Mouse (Mus musculus) hindbrain, embryonic 12.5 days (tissue): ENCODE results near the gene Usp25. TPM values are rescaled to one million over a fixed set of nuclear protein-coding genes. Genes with fewer than 3 reads are reported as not detected.

Experiments
- ATAC-seq: fragments of 200-750 bp; cut with Nextera tagmentation; 2 replicates; pipeline ENCODE4 v1.8.0; 2017; ENCODE audit warnings: moderate TSS enrichment; ENCODE audit not compliant: low FRiP score
- H3K27ac ChIP-seq: fragments of 300-500 bp; sonication (generic); 2 replicates; pipeline ENCODE4 v1.5.1; 2016; ENCODE audit warnings: mild to moderate bottlenecking
- H3K27me3 ChIP-seq: fragments of 300-500 bp; sonication (generic); 2 replicates; pipeline ENCODE4 v1.6.1; 2016; ENCODE audit warnings: mild to moderate bottlenecking
- H3K36me3 ChIP-seq: fragments of 300-500 bp; sonication (generic); 2 replicates; pipeline ENCODE4 v1.6.1; 2016; ENCODE audit warnings: mild to moderate bottlenecking
- H3K4me1 ChIP-seq: fragments of 300-500 bp; sonication (generic); 2 replicates; pipeline ENCODE4 v1.6.1; 2016
- H3K4me2 ChIP-seq: fragments of 300-500 bp; sonication (generic); replicated peaks from 2 replicates; pipeline ENCODE4 v1.6.1; 2016; ENCODE audit warnings: mild to moderate bottlenecking
- H3K4me3 ChIP-seq: fragments of 300-500 bp; sonication (generic); 2 replicates; pipeline ENCODE4 v1.5.1; 2016; ENCODE audit warnings: mild to moderate bottlenecking
- H3K9ac ChIP-seq: fragments of 300-500 bp; sonication (generic); 2 replicates; pipeline ENCODE4 v1.6.1; 2016; ENCODE audit warnings: mild to moderate bottlenecking, moderate library complexity
- H3K9me3 ChIP-seq: fragments of 300-500 bp; sonication (generic); replicated peaks from 2 replicates; pipeline ENCODE4 v1.6.1; 2016; ENCODE audit warnings: mild to moderate bottlenecking
- WGBS: fragments of 180-500 bp; shearing (Covaris S2); methylation state at CpG from one replicate; pipeline ENCODE4 v1.1.7; 2016; 5-methylcytosine and 5-hydroxymethylcytosine counted together
- polyA plus RNA-seq: library from polyadenylated mRNA; unstranded; fragments of >200 nt; fragmentation: Nextera tagmentation; extraction: Ambion mirVana; gene quantifications from 2 replicates; pipeline ENCODE4 v1.2.1, GENCODE M21; 2016

The Usp25 gene
- polyA plus RNA-seq, result 21.0 and 24.3 TPM in 2 replicates

GRCm38 (mm10) chr16:77013427-77014320 is at the start of gene Usp25:
Gene Usp25 (plus strand): TSS chr16:77013706.
- peak within 1 kb of the TSS; percentile 91 for H3K9ac ChIP-seq
- H3K36me3 ChIP-seq, result no peaks in the 10 kb centered on the region
- no peaks in the 10 kb centered on the region for H3K9me3 ChIP-seq
- ATAC-seq, result peak; percentile 95
- WGBS, result under 1% methylated on average over 93 of the region's 126 CpGs
- no peaks in the 10 kb centered on the region for H3K27me3 ChIP-seq
- peaks cover 15% of the 10 kb centered on the region for H3K4me1 ChIP-seq
- peak within 1 kb of the TSS; percentile 58 for H3K4me2 ChIP-seq
- H3K27ac ChIP-seq, result peak within 1 kb of the TSS; percentile 83
- H3K4me3 ChIP-seq, result peak within 1 kb of the TSS; percentile 85

GRCm38 (mm10) chr16:76967593-76968275 is 45.8 kb upstream of the Usp25 start:
- Histone ChIP-seq H3K9ac (no peak overlapping the region), H3K4me1 (no peaks in the 10 kb centered on the region), H3K27ac (no peak overlapping the region), H3K4me2 (no peak overlapping the region), H3K36me3 (no peaks in the 10 kb centered on the region), H3K9me3 (no peaks in the 10 kb centered on the region), H3K4me3 (no peak overlapping the region), H3K27me3 (no peaks in the 10 kb centered on the region)
- WGBS, result 88% methylated on average over 3 of the region's 3 CpGs
- no peak for ATAC-seq

GRCm38 (mm10) chr16:76971211-76971610 is 42.3 kb upstream of the Usp25 start:
- WGBS, result 32% methylated on average over 5 of the region's 5 CpGs
- no peaks in the 10 kb centered on the region for H3K9me3 ChIP-seq
- H3K4me1 ChIP-seq, result no peaks in the 10 kb centered on the region
- no peak overlapping the region for H3K4me3 ChIP-seq
- ATAC-seq, result no peak
- no peaks in the 10 kb centered on the region for H3K27me3 ChIP-seq
- no peaks in the 10 kb centered on the region for H3K36me3 ChIP-seq
- no peak overlapping the region for H3K4me2 ChIP-seq
- no peak overlapping the region for H3K27ac ChIP-seq
- H3K9ac ChIP-seq, result no peak overlapping the region

GRCm38 (mm10) chr16:76976787-76977430 is 36.6 kb upstream of the Usp25 start:
- H3K9ac ChIP-seq, result no peak overlapping the region
- no peak for ATAC-seq
- no peak overlapping the region for H3K4me3 ChIP-seq
- no peaks in the 10 kb centered on the region for H3K9me3 ChIP-seq
- no peaks in the 10 kb centered on the region for H3K4me1 ChIP-seq
- H3K27ac ChIP-seq, result no peak overlapping the region
- 78% methylated on average over 5 of the region's 5 CpGs for WGBS
- no peaks in the 10 kb centered on the region for H3K27me3 ChIP-seq
- H3K36me3 ChIP-seq, result no peaks in the 10 kb centered on the region
- no peak overlapping the region for H3K4me2 ChIP-seq

DNA sequence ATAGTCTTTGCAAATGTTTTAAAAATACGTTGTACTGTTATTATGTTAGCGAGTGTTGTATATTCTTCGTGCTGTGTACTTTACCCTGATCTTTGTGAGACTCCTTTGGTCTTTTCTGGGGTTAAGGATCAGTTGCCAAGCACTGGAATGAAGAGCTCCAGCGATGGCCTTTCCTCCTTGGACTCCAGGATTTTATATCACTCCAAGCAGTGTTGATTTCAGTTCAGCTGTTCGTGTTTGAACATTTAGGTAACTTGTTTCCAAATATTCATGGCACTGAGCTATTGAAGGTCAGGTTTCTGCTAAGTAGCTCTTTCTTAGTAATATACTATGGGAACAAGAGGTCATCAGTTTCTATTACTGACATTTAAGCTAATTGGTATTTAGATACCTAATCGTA is 29.8 kb upstream of the Usp25 start:
- Histone ChIP-seq H3K4me3 (no peak overlapping the region), H3K9me3 (no peaks in the 10 kb centered on the region), H3K27me3 (no peaks in the 10 kb centered on the region), H3K4me1 (no peaks in the 10 kb centered on the region), H3K4me2 (no peak overlapping the region), H3K9ac (no peak overlapping the region), H3K27ac (no peak overlapping the region), H3K36me3 (no peaks in the 10 kb centered on the region)
- no peak for ATAC-seq
- 86% methylated on average over 6 of the region's 6 CpGs for WGBS

DNA sequence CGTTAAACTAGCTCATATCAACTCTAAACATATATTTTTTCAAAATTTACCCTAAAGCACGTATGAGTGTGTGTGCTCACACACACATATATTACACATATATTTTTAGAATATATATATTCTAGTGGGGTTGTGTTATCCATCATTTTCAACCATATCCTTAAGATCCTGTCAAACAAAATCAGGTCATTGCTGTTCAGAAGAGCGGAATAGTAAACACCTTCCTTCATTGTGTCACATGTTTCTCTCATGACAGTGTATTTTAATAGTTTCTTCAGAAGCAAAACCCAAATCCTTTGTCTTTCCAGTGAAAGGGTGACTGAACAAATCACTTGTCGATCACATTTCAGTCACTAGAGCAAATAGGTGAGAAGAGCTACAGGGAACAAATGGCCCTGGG is 25.8 kb upstream of the Usp25 start:
- WGBS, result 87% methylated on average over 4 of the region's 4 CpGs
- H3K27me3 ChIP-seq, result no peaks in the 10 kb centered on the region
- no peak for ATAC-seq
- H3K4me2 ChIP-seq, result no peak overlapping the region
- H3K36me3 ChIP-seq, result no peaks in the 10 kb centered on the region
- no peak overlapping the region for H3K4me3 ChIP-seq
- no peak overlapping the region for H3K9ac ChIP-seq
- H3K4me1 ChIP-seq, result no peaks in the 10 kb centered on the region
- no peaks in the 10 kb centered on the region for H3K9me3 ChIP-seq
- no peak overlapping the region for H3K27ac ChIP-seq

DNA sequence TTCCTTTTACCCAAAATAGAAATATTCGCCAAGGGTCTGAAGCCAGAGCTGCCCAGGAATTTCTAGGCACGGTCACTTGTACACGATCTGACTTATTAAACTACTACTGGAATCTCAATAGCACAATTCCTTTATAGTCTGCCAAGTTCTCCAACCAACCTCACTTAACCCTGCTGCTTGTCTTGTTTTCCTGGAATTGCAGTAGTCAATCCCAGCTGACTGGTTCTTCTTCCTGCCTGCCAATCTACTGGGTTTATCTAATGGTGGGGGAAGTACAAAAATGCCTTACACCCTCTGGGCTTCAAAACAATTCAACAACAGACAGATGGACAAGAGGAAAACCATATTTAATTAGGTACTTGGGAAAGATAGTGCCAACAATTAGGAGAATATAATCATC is 9.6 kb upstream of the Usp25 start:
- H3K4me1 ChIP-seq, result no peaks in the 10 kb centered on the region
- no peaks in the 10 kb centered on the region for H3K27me3 ChIP-seq
- H3K4me2 ChIP-seq, result no peak overlapping the region
- H3K9me3 ChIP-seq, result no peaks in the 10 kb centered on the region
- H3K9ac ChIP-seq, result no peak overlapping the region
- ATAC-seq, result no peak
- H3K4me3 ChIP-seq, result no peak overlapping the region
- H3K36me3 ChIP-seq, result no peaks in the 10 kb centered on the region
- H3K27ac ChIP-seq, result no peak overlapping the region
- 93% methylated on average over 3 of the region's 3 CpGs for WGBS

DNA sequence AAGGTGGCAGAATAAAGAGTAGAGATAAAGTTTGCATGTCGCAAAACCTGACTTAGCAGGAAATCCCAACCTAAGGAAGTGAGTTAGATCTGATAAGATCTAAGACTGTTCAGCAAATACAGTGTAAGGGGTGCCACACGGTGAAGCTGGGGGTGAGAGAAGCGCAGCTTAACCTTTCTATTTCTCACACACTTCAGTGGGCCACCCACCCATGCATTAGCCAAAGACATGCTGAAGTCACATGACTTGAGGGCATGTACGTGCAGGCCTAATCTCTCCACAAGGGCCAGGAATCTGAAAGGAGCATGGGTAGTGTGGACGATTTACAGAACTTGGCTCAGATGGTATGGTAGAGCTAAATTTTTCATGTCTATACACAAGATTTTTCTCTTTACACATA is 4.3 kb upstream of the Usp25 start:
- Histone ChIP-seq H3K9ac (no peak overlapping the region), H3K4me3 (no peak overlapping the region), H3K4me1 (no peaks in the 10 kb centered on the region), H3K4me2 (no peak overlapping the region), H3K9me3 (no peaks in the 10 kb centered on the region), H3K27ac (no peak overlapping the region), H3K27me3 (no peaks in the 10 kb centered on the region), H3K36me3 (no peaks in the 10 kb centered on the region)
- ATAC-seq, result no peak
- 82% methylated on average over 5 of the region's 5 CpGs for WGBS

DNA sequence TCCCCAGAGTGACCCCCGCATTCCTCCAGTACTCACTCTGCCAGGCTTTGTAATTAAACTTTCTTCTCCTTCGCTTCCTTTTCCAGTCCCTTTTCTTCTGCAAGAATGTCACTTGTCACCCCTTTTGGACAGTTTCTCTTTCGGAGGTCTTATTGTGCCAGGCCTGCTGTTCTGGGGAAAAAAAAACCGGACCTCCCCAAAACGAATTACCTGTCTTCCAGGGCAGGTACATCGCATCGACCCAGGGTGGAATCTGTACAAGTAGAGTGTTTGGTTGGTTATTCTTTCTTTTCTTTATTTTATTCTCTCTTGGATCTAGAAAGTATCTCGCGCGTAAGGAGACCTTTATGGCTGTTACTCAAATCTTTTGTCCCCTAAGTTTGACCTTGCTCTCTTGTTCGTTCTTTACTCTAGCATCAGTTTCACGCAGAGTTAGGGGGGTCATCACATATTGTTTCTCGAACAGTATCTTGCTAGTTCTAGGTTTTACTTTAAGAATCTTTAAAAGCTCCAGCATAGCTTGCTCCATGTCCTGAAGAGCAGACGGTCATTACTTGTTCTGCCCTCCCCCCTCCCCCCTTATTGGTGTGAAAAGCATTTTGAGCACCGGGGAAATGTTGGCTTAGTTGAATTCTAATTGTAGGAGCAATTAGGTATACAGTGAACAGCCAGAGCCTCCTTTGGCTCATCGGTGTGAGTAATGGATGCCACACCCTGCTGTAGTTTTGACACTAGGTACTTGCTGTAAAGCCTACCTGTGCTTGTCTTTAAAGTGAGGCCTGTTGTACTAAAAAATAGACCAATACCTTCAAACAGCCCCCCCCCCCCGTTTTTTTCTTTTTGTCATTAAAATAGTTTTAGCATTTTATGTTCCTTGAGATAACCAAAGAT is 1.1 kb downstream of the Usp25 start:
- no peak for ATAC-seq
- Histone ChIP-seq H3K9ac (peak overlapping the region; percentile 91), H3K4me3 (peak overlapping the region; percentile 85), H3K27me3 (no peaks in the 10 kb centered on the region), H3K36me3 (no peaks in the 10 kb centered on the region), H3K4me2 (peak overlapping the region; percentile 58), H3K27ac (peak overlapping the region; percentile 83), H3K4me1 (peaks cover 20% of the 10 kb centered on the region), H3K9me3 (no peaks in the 10 kb centered on the region)
- WGBS, result 2% methylated on average over 17 of the region's 17 CpGs

DNA sequence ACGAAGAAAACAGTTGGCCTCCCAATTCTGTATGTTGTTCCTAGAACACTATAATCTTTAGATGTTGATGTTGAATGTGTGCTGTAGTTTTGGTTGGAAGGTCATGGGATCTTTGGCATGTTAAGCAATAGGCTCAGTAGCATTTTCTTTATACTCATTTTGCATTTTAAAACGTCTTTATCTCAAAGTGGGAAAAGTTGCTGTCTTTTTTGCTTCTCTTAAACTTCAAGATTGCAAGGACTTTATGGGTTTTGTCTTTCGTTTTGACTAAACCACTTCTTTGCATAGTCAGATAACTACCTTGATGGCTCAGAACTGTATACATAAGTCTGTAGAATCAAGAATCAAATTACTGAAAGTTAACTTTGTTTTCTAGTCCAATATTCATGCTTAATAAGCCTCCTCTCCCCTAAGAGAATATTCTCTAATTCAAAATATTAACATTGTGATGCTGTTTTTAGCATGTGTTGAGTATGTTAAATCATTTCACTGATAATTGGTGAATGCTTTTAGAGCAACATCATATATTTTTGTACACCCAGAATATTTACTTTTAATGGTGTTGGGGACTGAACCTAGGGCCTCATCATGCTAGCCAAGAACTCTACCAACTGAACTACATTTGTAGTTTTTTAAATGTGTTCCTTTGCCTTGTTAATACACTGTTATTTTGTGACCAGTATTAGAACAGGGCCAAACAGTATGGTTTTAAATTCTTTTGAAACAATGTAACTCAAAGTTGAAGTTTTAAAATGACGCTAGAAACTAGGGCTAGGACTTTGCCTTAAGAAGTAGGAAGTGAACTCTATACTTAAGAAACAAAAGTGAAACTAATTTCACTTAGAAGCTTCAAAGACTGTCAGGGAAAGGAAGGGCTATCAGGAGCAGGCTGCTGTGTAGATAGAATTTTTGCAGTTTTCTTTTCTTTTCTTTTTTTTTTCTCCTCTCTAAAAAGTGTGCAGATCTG is 2.2 kb downstream of the Usp25 start:
- Histone ChIP-seq H3K27ac (no peak overlapping the region), H3K4me2 (peak overlapping the region; percentile 58), H3K36me3 (no peaks in the 10 kb centered on the region), H3K4me1 (peaks cover 28% of the 10 kb centered on the region), H3K9me3 (no peaks in the 10 kb centered on the region), H3K9ac (no peak overlapping the region), H3K27me3 (no peaks in the 10 kb centered on the region), H3K4me3 (peak overlapping the region; percentile 85; the same call in 1 of the 2 replicates)
- 59% methylated on average over 4 of the region's 4 CpGs for WGBS
- ATAC-seq, result no peak

DNA sequence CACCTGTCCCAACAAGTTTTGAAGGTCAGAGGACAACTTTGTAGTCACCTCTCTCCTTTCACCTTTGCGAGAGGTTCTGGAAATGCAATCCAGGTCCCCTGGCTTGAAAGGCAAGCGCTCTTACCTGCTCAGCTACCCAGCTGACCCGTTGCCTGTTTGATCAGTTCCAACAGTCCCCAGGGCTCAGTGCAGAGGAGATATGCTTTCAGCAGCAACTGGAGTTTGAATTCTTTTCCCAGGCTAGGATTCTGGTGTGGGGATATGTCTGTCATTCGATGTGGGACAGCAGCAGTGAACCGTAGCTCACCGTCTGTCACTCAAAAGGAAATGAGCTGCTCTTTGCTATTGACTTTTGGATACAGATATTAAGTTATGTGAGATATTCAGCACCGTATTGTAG is 4.4 kb downstream of the Usp25 start:
- peaks cover 28% of the 10 kb centered on the region for H3K4me1 ChIP-seq
- no peak overlapping the region for H3K4me3 ChIP-seq
- ATAC-seq, result no peak
- no peaks in the 10 kb centered on the region for H3K27me3 ChIP-seq
- no peaks in the 10 kb centered on the region for H3K36me3 ChIP-seq
- no peak overlapping the region for H3K9ac ChIP-seq
- no peak overlapping the region for H3K27ac ChIP-seq
- H3K4me2 ChIP-seq, result no peak overlapping the region
- no peaks in the 10 kb centered on the region for H3K9me3 ChIP-seq
- WGBS, result 54% methylated on average over 7 of the region's 7 CpGs
